Mouse (Mus musculus) thymus, adult 2 months (tissue): Measurements from ENCODE around the gene Ppp3ca. TPM values are rescaled to one million over a fixed set of nuclear protein-coding genes. Genes with fewer than 3 reads are reported as not detected.
A peak's percentile ranks its signal among the peaks of the same experiment; 100 is the strongest.

ENCODE experiments used
- DNase-seq: peaks from one replicate; pipeline ENCODE4 v3.0.0; 2021
- H3K27ac ChIP-seq: fragments of 200-500 bp; 2 replicates; pipeline ENCODE4 v1.5.1; 2012; ENCODE audit warnings: low read length, control low read depth; ENCODE audit not compliant: control insufficient read depth, insufficient read depth
- H3K27me3 ChIP-seq: fragments of 200-500 bp; 2 replicates; pipeline ENCODE4 v1.6.1; 2012; ENCODE audit warnings: mild to moderate bottlenecking, low read length, moderate library complexity, mixed read lengths; ENCODE audit not compliant: control insufficient read depth, insufficient read depth
- H3K36me3 ChIP-seq: fragments of 200-500 bp; 2 replicates; pipeline ENCODE4 v1.6.1; 2012; ENCODE audit warnings: mild to moderate bottlenecking, low read length, moderate library complexity; ENCODE audit not compliant: control insufficient read depth, insufficient read depth
- H3K4me1 ChIP-seq: fragments of 200-500 bp; replicated peaks from 2 replicates; pipeline ENCODE4 v1.6.1; 2012; ENCODE audit warnings: low read length; ENCODE audit not compliant: control insufficient read depth, insufficient read depth
- H3K4me3 ChIP-seq: fragments of 200-500 bp; 2 replicates; pipeline ENCODE4 v1.5.1; 2012; ENCODE audit warnings: mild to moderate bottlenecking, low read length, control low read depth, moderate library complexity; ENCODE audit not compliant: control insufficient read depth, insufficient read depth
- CTCF ChIP-seq: fragments of 200-500 bp; IDR thresholded peaks from 2 replicates; pipeline ENCODE4 v1.5.1; 2012; ENCODE audit warnings: mild to moderate bottlenecking, control low read depth, low read length, moderate library complexity, borderline replicate concordance; ENCODE audit not compliant: control insufficient read depth, poor library complexity, insufficient read depth; ENCODE audit errors: extremely low read depth
- POLR2A ChIP-seq: fragments of 200-500 bp; IDR thresholded peaks from 2 replicates; pipeline ENCODE4 v1.6.1; 2012; ENCODE audit warnings: mild to moderate bottlenecking, low read length, control low read depth, moderate library complexity; ENCODE audit not compliant: control insufficient read depth, poor library complexity, insufficient read depth; ENCODE audit errors: extremely low read depth
- WGBS: fragments of 180-500 bp; shearing (Covaris S2); methylation state at CpG from one replicate; pipeline ENCODE4 v1.1.7; 2018; 5-methylcytosine and 5-hydroxymethylcytosine counted together
- polyA plus RNA-seq: library from polyadenylated mRNA; depleted of rRNA; stranded (reverse); fragments of >200 nt; gene quantifications from 2 replicates; pipeline ENCODE4 v1.2.3, GENCODE M21; 2012

Ppp3ca gene
- polyA plus RNA-seq, 1 experiment, result 5.6 TPM

- TF ChIP-seq CTCF, result no peak
- no peak for TF ChIP-seq POLR2A
- H3K27ac ChIP-seq, result no peak overlapping the region
These were observed 4.8 kb upstream of the Ppp3ca start for GRCm38 (mm10) chr3:136665119-136665518.

GRCm38 (mm10) chr3:136668072-136668471 lies 1.9 kb upstream of the Ppp3ca start:
- no peak for TF ChIP-seq CTCF
- no peak for TF ChIP-seq POLR2A
- 76% methylated on average over 2 of the region's 2 CpGs for WGBS
- Histone ChIP-seq H3K27me3 (0 out of 2 replicates have a peak, but pooled peaks cover 4% of the 10 kb centered on the region), H3K4me3 (no peak overlapping the region), H3K27ac (no peak overlapping the region), H3K36me3 (no peaks in the 10 kb centered on the region), H3K4me1 (peaks cover 4% of the 10 kb centered on the region)
- no peak for DNase-seq

More at GRCm38 (mm10) chr3:136665119-136665518, 4.8 kb upstream of the Ppp3ca start:
- H3K4me3 ChIP-seq, result no peak overlapping the region
- 97% methylated on average over 1 of the region's 1 CpGs for WGBS
- no peak for DNase-seq
- H3K27me3 ChIP-seq, result no peaks in the 10 kb centered on the region
- H3K4me1 ChIP-seq, result no peaks in the 10 kb centered on the region
- no peaks in the 10 kb centered on the region for H3K36me3 ChIP-seq

- H3K4me3 ChIP-seq, result peak overlapping the region; percentile 93
- no peak overlapping the region for H3K27ac ChIP-seq
- under 1% methylated on average over 51 of the region's 56 CpGs for WGBS
- H3K4me1 ChIP-seq, result peaks cover 4% of the 10 kb centered on the region
- no peaks in the 10 kb centered on the region for H3K36me3 ChIP-seq
- DNase-seq, result peak; percentile 100
- TF ChIP-seq POLR2A (peak; percentile 79), CTCF (0 out of 2 replicates have a peak, but pooled peaks have one; percentile 24)
- H3K27me3 ChIP-seq, result peaks cover 4% of the 10 kb centered on the region; the same call in 1 of the 2 replicates
These were observed 454 bp upstream of the Ppp3ca start for GRCm38 (mm10) chr3:136669231-136670109.

GRCm38 (mm10) chr3:136670360-136671131 lies 622 bp downstream of the Ppp3ca start:
- no peaks in the 10 kb centered on the region for H3K36me3 ChIP-seq
- H3K4me3 ChIP-seq, result peak overlapping the region; percentile 93
- H3K27ac ChIP-seq, result no peak overlapping the region
- peak; percentile 47 for DNase-seq
- under 1% methylated on average over 92 of the region's 92 CpGs for WGBS
- peaks cover 4% of the 10 kb centered on the region for H3K4me1 ChIP-seq
- TF ChIP-seq POLR2A (no peak), CTCF (no peak)
- H3K27me3 ChIP-seq, result peaks cover 4% of the 10 kb centered on the region; the same call in 1 of the 2 replicates

GRCm38 (mm10) chr3:136671161-136671939 lies 1.4 kb downstream of the Ppp3ca start:
- H3K4me1 ChIP-seq, result peaks cover 4% of the 10 kb centered on the region
- no peak overlapping the region for H3K27ac ChIP-seq
- TF ChIP-seq POLR2A (no peak), CTCF (no peak)
- DNase-seq, result peak; percentile 59
- no peaks in the 10 kb centered on the region for H3K36me3 ChIP-seq
- peak overlapping the region; percentile 93 for H3K4me3 ChIP-seq
- peaks cover 4% of the 10 kb centered on the region; the same call in 1 of the 2 replicates for H3K27me3 ChIP-seq
- WGBS, result under 1% methylated on average over 50 of the region's 52 CpGs

- H3K27me3 ChIP-seq, result peaks cover 4% of the 10 kb centered on the region; the same call in 1 of the 2 replicates
These were observed 2.0 kb downstream of the Ppp3ca start for GRCm38 (mm10) chr3:136671940-136672278.

More at GRCm38 (mm10) chr3:136671940-136672278, 2.0 kb downstream of the Ppp3ca start:
- 31% methylated on average over 5 of the region's 5 CpGs for WGBS
- peaks cover 4% of the 10 kb centered on the region for H3K4me1 ChIP-seq
- peak; percentile 7 for DNase-seq
- TF ChIP-seq POLR2A (no peak), CTCF (no peak)
- no peaks in the 10 kb centered on the region for H3K36me3 ChIP-seq
- no peak overlapping the region for H3K27ac ChIP-seq
- peak overlapping the region; percentile 93 for H3K4me3 ChIP-seq
